Mouse (Mus musculus) heart, embryonic 10.5 days (tissue): Measurements from ENCODE around the gene Slc9a9. TPM values are rescaled to one million over a fixed set of nuclear protein-coding genes. Genes with fewer than 3 reads are reported as not detected.

ENCODE experiments used
- DNase-seq: peaks from one replicate; pipeline ENCODE4 v3.0.0-alpha.2; 2017; ENCODE audit warnings: low spot score
- H3K27ac ChIP-seq: fragments of 300-500 bp; sonication (generic); 2 replicates; pipeline ENCODE4 v1.5.1; 2016; ENCODE audit warnings: mild to moderate bottlenecking
- H3K27me3 ChIP-seq: fragments of 300-500 bp; sonication (generic); 2 replicates; pipeline ENCODE4 v1.6.1; 2016; ENCODE audit warnings: mild to moderate bottlenecking; ENCODE audit not compliant: poor library complexity, insufficient read depth, severe bottlenecking
- H3K36me3 ChIP-seq: fragments of 300-500 bp; sonication (generic); 2 replicates; pipeline ENCODE4 v1.6.1; 2016; ENCODE audit warnings: mild to moderate bottlenecking, moderate library complexity
- H3K4me1 ChIP-seq: fragments of 300-500 bp; sonication (generic); 2 replicates; pipeline ENCODE4 v1.6.1; 2016; ENCODE audit warnings: mild to moderate bottlenecking
- H3K4me3 ChIP-seq: fragments of 300-500 bp; sonication (generic); 2 replicates; pipeline ENCODE4 v1.5.1; 2016; ENCODE audit warnings: mild to moderate bottlenecking, moderate library complexity
- H3K9me3 ChIP-seq: fragments of 300-500 bp; sonication (generic); 2 replicates; pipeline ENCODE4 v1.6.1; 2016; ENCODE audit warnings: mild to moderate bottlenecking, moderate library complexity
- WGBS: fragments of 180-500 bp; shearing (Covaris S2); methylation state at CpG from one replicate; pipeline ENCODE4 v1.1.7; 2016; 5-methylcytosine and 5-hydroxymethylcytosine counted together
- polyA plus RNA-seq: library from polyadenylated mRNA; unstranded; fragments of >200 nt; fragmentation: Nextera tagmentation; extraction: Ambion mirVana; gene quantifications from 2 replicates; pipeline ENCODE4 v1.2.1, GENCODE M21; 2016

The Slc9a9 gene
- polyA plus RNA-seq, 1 experiment from 2014 or later = 2.6 TPM

GRCm38 (mm10) chr9:95089050-95089449, 419.3 kb downstream of the Slc9a9 start:
- no peak for DNase-seq
- 74% methylated on average over 6 of the region's 6 CpGs for WGBS
- no peaks in the 10 kb centered on the region for H3K36me3 ChIP-seq
- no peaks in the 10 kb centered on the region for H3K4me1 ChIP-seq
- no peak overlapping the region for H3K4me3 ChIP-seq
- H3K27me3 ChIP-seq = no peaks in the 10 kb centered on the region
- no peaks in the 10 kb centered on the region for H3K9me3 ChIP-seq
- H3K27ac ChIP-seq = no peak overlapping the region

- Histone ChIP-seq H3K4me1 (no peaks in the 10 kb centered on the region), H3K27me3 (no peaks in the 10 kb centered on the region), H3K27ac (no peak overlapping the region), H3K9me3 (no peaks in the 10 kb centered on the region), H3K4me3 (no peak overlapping the region), H3K36me3 (no peaks in the 10 kb centered on the region)
- DNase-seq = peak; percentile 30
- WGBS = 95% methylated on average over 3 of the region's 3 CpGs
Measured at GRCm38 (mm10) chr9:95096486-95096885, 426.8 kb downstream of the Slc9a9 start.

GRCm38 (mm10) chr9:95105768-95106167, 436.1 kb downstream of the Slc9a9 start:
- Histone ChIP-seq H3K27me3 (no peaks in the 10 kb centered on the region), H3K27ac (no peak overlapping the region), H3K4me1 (no peaks in the 10 kb centered on the region), H3K36me3 (no peaks in the 10 kb centered on the region), H3K9me3 (no peaks in the 10 kb centered on the region), H3K4me3 (no peak overlapping the region)
- WGBS = 85% methylated on average over 6 of the region's 6 CpGs
- DNase-seq = no peak

- Histone ChIP-seq H3K4me3 (no peak overlapping the region), H3K36me3 (no peaks in the 10 kb centered on the region)
Measured at GRCm38 (mm10) chr9:95109799-95110198, 440.1 kb downstream of the Slc9a9 start.

GRCm38 (mm10) chr9:95110768-95111167, 441.1 kb downstream of the Slc9a9 start:
- WGBS = 59% methylated on average over 5 of the region's 5 CpGs

More at GRCm38 (mm10) chr9:95109799-95110198, 440.1 kb downstream of the Slc9a9 start:
- Histone ChIP-seq H3K27ac (no peak overlapping the region), H3K4me1 (no peaks in the 10 kb centered on the region), H3K27me3 (no peaks in the 10 kb centered on the region), H3K9me3 (no peaks in the 10 kb centered on the region)
- no peak for DNase-seq

GRCm38 (mm10) chr9:95111732-95112131, 442.0 kb downstream of the Slc9a9 start:
- peak; percentile 16 for DNase-seq
- no peaks in the 10 kb centered on the region for H3K27me3 ChIP-seq
- H3K4me3 ChIP-seq = no peak overlapping the region
- no peaks in the 10 kb centered on the region for H3K9me3 ChIP-seq
- H3K4me1 ChIP-seq = no peaks in the 10 kb centered on the region
- H3K36me3 ChIP-seq = no peaks in the 10 kb centered on the region
- no peak overlapping the region for H3K27ac ChIP-seq
- 83% methylated on average over 1 of the region's 1 CpGs for WGBS

More at GRCm38 (mm10) chr9:95110768-95111167, 441.1 kb downstream of the Slc9a9 start:
- H3K9me3 ChIP-seq = no peaks in the 10 kb centered on the region
- no peaks in the 10 kb centered on the region for H3K4me1 ChIP-seq
- H3K27me3 ChIP-seq = no peaks in the 10 kb centered on the region
- H3K27ac ChIP-seq = no peak overlapping the region
- no peaks in the 10 kb centered on the region for H3K36me3 ChIP-seq
- DNase-seq = peak; percentile 42
- H3K4me3 ChIP-seq = no peak overlapping the region

- Histone ChIP-seq H3K27me3 (no peaks in the 10 kb centered on the region), H3K36me3 (no peaks in the 10 kb centered on the region), H3K9me3 (no peaks in the 10 kb centered on the region), H3K4me1 (no peaks in the 10 kb centered on the region), H3K27ac (no peak overlapping the region), H3K4me3 (no peak overlapping the region)
- 63% methylated on average over 12 of the region's 12 CpGs for WGBS
- DNase-seq = peak; percentile 52
Measured at GRCm38 (mm10) chr9:95113157-95114135, 443.7 kb downstream of the Slc9a9 start.

GRCm38 (mm10) chr9:95120062-95120461, 450.4 kb downstream of the Slc9a9 start:
- Histone ChIP-seq H3K27ac (peak overlapping the region; percentile 76; the same call in 1 of the 2 replicates), H3K4me3 (no peak overlapping the region), H3K36me3 (no peaks in the 10 kb centered on the region), H3K9me3 (no peaks in the 10 kb centered on the region), H3K27me3 (no peaks in the 10 kb centered on the region), H3K4me1 (peaks cover 15% of the 10 kb centered on the region)
- 35% methylated on average over 4 of the region's 4 CpGs for WGBS
- DNase-seq = no peak

GRCm38 (mm10) chr9:95121151-95121835, 451.6 kb downstream of the Slc9a9 start:
- H3K4me1 ChIP-seq = peaks cover 15% of the 10 kb centered on the region
- no peaks in the 10 kb centered on the region for H3K27me3 ChIP-seq
- DNase-seq = peak; percentile 80
- H3K9me3 ChIP-seq = no peaks in the 10 kb centered on the region
- H3K4me3 ChIP-seq = peak overlapping the region; percentile 32; the same call in 1 of the 2 replicates
- WGBS = 20% methylated on average over 11 of the region's 11 CpGs
- H3K27ac ChIP-seq = peak overlapping the region; percentile 76
- no peaks in the 10 kb centered on the region for H3K36me3 ChIP-seq

GRCm38 (mm10) chr9:95125683-95126082, 456.0 kb downstream of the Slc9a9 start:
- WGBS = 96% methylated on average over 1 of the region's 1 CpGs

GRCm38 (mm10) chr9:95127774-95128173, 458.1 kb downstream of the Slc9a9 start:
- 80% methylated on average over 2 of the region's 2 CpGs for WGBS
- Histone ChIP-seq H3K27ac (no peak overlapping the region), H3K4me3 (no peak overlapping the region), H3K4me1 (no peaks in the 10 kb centered on the region), H3K36me3 (no peaks in the 10 kb centered on the region), H3K27me3 (no peaks in the 10 kb centered on the region), H3K9me3 (no peaks in the 10 kb centered on the region)
- no peak for DNase-seq

More at GRCm38 (mm10) chr9:95125683-95126082, 456.0 kb downstream of the Slc9a9 start:
- no peaks in the 10 kb centered on the region for H3K27me3 ChIP-seq
- H3K4me3 ChIP-seq = no peak overlapping the region
- no peak for DNase-seq
- H3K27ac ChIP-seq = no peak overlapping the region
- peaks cover 8% of the 10 kb centered on the region for H3K4me1 ChIP-seq
- no peaks in the 10 kb centered on the region for H3K36me3 ChIP-seq
- no peaks in the 10 kb centered on the region for H3K9me3 ChIP-seq

- H3K27ac ChIP-seq = no peak overlapping the region
- no peaks in the 10 kb centered on the region for H3K36me3 ChIP-seq
- WGBS = 71% methylated on average over 10 of the region's 10 CpGs
- no peaks in the 10 kb centered on the region for H3K9me3 ChIP-seq
- no peaks in the 10 kb centered on the region for H3K4me1 ChIP-seq
- 0 out of 2 replicates have a peak, but pooled peaks cover 4% of the 10 kb centered on the region for H3K27me3 ChIP-seq
- H3K4me3 ChIP-seq = no peak overlapping the region
- no peak for DNase-seq
Measured at GRCm38 (mm10) chr9:95149206-95149729, 479.6 kb downstream of the Slc9a9 start.

- Histone ChIP-seq H3K9me3 (no peaks in the 10 kb centered on the region), H3K36me3 (no peaks in the 10 kb centered on the region), H3K27ac (no peak overlapping the region), H3K4me1 (no peaks in the 10 kb centered on the region), H3K4me3 (no peak overlapping the region), H3K27me3 (0 out of 2 replicates have a peak, but pooled peaks cover 4% of the 10 kb centered on the region)
- 26% methylated on average over 3 of the region's 3 CpGs for WGBS
- no peak for DNase-seq
Measured at GRCm38 (mm10) chr9:95150096-95150495, 480.4 kb downstream of the Slc9a9 start.
